Mouse (Mus musculus): ENCODE data around the gene Snx3. TPM values are rescaled to one million over a fixed set of nuclear protein-coding genes. Genes with fewer than 3 reads are reported as not detected.
A peak's percentile ranks its signal among the peaks of the same experiment; 100 is the strongest.

Gene Snx3
- polyA plus RNA-seq, 1 experiment from 2014 or later: 260 TPM

DNA sequence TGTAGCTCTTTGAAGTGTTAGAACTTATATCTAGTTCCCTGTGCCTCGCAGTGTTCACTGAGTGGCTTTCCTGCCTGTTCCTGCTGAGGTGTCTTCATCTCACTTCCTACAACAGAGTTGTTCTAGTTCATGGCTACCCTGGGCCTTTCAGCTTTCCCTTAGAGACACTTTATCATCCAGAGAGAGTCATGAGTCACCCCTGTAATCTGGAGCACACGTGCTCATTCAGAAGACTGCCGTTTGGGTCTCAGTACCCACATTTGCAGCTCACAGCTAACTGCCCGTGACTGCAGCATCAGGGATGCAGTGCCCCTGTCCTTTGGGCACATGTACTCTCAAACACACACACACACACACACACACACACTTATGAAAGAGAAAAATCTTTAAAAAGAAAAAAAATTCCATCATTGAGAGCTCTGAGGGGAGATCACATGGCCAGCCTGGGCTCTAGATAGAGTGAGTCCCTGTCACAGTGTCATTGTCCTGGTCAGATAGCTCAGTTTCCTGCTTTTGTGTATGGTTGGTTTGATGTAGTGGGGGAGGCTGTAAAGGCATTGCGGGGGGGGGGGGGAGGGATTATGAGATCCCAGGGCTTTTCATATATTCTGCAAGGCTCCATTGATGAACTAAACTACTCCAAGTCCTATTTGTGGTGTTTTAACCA, 19.6 kb downstream of the Snx3 start:
- Histone ChIP-seq H3K4me1 (peaks cover 29% of the 10 kb centered on the region), H3K9me3 (no peaks in the 10 kb centered on the region), H3K27ac (no peak overlapping the region), H3K4me3 (no peak overlapping the region), H3K27me3 (ENCODE audit: poor library complexity, severe bottlenecking) (no peaks in the 10 kb centered on the region), H3K36me3 (replicated peaks) (peaks cover 14% of the 10 kb centered on the region)
- WGBS: 78% methylated on average over 5 of the region's 5 CpGs
- no peak for DNase-seq (ENCODE audit: extremely low spot score, low spot score)

GRCm38 (mm10) chr10:42522912-42523311, 21.1 kb downstream of the Snx3 start:
- Histone ChIP-seq H3K36me3 (replicated peaks) (peaks cover 29% of the 10 kb centered on the region), H3K4me3 (no peak overlapping the region), H3K27me3 (ENCODE audit: poor library complexity, severe bottlenecking) (no peaks in the 10 kb centered on the region), H3K27ac (no peak overlapping the region), H3K9me3 (no peaks in the 10 kb centered on the region), H3K4me1 (peaks cover 29% of the 10 kb centered on the region)
- no peak for DNase-seq (ENCODE audit: extremely low spot score, low spot score)
- WGBS: 31% methylated on average over 2 of the region's 2 CpGs

- Histone ChIP-seq H3K27me3 (ENCODE audit: poor library complexity, severe bottlenecking) (no peaks in the 10 kb centered on the region), H3K27ac (no peak overlapping the region), H3K4me1 (peaks cover 29% of the 10 kb centered on the region), H3K4me3 (no peak overlapping the region), H3K9me3 (no peaks in the 10 kb centered on the region), H3K36me3 (replicated peaks) (peaks cover 36% of the 10 kb centered on the region)
- no peak for DNase-seq (ENCODE audit: extremely low spot score, low spot score)
- WGBS: 43% methylated on average over 11 of the region's 11 CpGs
Observed at GRCm38 (mm10) chr10:42523556-42524162, 21.8 kb downstream of the Snx3 start.

DNA sequence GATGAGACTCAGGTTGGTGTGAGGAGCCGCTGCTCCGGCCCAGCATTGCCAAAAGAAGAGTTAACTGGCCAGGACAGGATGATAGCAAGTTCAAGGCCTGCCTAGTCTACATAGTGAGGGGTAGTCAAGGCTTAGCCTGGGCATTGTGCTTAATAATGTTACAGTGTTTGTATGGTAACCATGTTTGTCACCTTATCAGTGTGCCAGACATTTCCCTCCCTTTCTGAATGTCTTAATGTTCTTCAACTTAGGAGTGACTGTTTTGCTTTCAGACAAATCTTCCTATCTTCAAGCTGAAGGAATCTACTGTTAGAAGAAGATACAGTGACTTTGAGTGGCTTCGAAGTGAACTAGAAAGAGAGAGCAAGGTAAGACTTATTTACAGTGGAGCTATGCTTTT, 23.9 kb downstream of the Snx3 start:
- H3K4me1 ChIP-seq: peaks cover 29% of the 10 kb centered on the region
- 97% methylated on average over 3 of the region's 3 CpGs for WGBS
- H3K9me3 ChIP-seq: no peaks in the 10 kb centered on the region
- H3K36me3 ChIP-seq (replicated peaks): peaks cover 54% of the 10 kb centered on the region
- no peaks in the 10 kb centered on the region for H3K27me3 ChIP-seq (ENCODE audit: poor library complexity, severe bottlenecking)
- no peak overlapping the region for H3K4me3 ChIP-seq
- no peak for DNase-seq (ENCODE audit: extremely low spot score, low spot score)
- no peak overlapping the region for H3K27ac ChIP-seq

DNA sequence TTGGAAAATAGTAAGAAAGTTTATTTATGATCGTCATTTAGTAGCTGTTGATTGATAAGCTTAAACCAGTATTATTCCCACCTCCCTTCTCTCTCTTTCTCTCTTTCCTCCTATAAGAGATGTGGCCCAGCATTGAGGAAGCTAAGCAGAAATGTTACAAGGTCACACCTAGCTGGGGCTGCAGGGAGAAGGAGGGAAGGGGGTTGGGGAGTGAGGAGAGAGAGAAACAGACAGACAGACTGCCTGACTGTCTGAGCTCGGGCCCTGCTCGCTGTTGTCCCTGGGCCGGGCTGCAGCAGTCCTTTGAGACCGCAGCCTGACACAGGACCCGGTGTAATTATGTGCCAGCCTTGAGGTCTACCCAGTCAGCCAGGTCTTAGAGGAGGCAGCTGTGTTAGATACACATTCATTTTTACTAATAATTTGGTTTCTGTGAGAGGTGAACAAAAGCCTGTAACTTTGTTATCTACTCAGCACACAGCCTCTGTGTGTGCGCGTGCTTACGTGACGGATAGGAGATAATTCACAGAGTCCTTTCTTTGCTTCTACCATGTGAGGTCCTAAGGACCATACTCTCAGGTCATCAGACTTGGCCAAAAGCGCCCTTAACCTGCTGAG, 32.1 kb downstream of the Snx3 start:
- peaks cover 69% of the 10 kb centered on the region for H3K36me3 ChIP-seq (replicated peaks)
- WGBS: 91% methylated on average over 11 of the region's 11 CpGs

DNA sequence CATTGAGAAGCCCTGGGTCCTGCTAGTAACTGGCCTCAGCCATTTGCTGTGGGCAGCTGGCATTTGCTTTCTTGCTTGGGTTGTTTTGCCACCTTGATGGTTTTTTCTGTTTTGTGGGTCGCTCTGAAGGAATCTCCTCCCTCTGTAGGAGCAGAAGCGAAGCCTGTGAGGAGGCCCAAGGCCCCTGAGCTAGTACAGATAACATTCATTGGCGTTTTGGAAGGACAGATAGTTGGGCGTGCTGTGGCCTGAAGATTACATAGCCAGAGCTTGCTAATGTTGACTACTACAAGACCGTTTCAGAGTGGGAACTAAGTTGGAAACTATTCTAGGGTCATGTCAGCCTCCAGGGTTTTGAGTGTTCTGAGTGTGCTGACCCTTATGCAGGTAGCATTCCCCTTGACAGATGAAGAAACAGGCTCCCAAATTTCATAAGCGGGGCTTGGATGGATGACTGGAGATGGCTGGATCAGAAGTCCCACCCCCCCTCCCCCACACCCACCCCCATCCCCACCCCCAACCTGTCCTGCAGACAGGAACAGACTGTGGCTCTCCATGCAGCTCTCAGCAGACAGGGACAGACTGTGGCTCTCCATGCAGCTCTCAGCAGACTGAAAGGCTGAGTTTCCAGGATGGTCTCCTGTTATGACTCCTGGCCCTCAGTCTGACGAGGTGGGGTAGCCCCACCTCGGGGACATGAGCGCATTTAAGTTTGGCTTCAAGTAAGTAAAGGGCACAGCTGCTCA, 35.9 kb downstream of the Snx3 start:
- WGBS: 89% methylated on average over 9 of the region's 9 CpGs

More for the DNA sequence above, 32.1 kb downstream of the Snx3 start:
- Histone ChIP-seq H3K27ac (0 out of 2 replicates have a peak overlapping the region, but pooled peaks have one; percentile 45), H3K4me1 (0 out of 2 replicates have a peak, but pooled peaks cover 14% of the 10 kb centered on the region), H3K27me3 (ENCODE audit: poor library complexity, severe bottlenecking) (no peaks in the 10 kb centered on the region), H3K9me3 (no peaks in the 10 kb centered on the region), H3K4me3 (no peak overlapping the region)
- no peak for DNase-seq (ENCODE audit: extremely low spot score, low spot score)

DNA sequence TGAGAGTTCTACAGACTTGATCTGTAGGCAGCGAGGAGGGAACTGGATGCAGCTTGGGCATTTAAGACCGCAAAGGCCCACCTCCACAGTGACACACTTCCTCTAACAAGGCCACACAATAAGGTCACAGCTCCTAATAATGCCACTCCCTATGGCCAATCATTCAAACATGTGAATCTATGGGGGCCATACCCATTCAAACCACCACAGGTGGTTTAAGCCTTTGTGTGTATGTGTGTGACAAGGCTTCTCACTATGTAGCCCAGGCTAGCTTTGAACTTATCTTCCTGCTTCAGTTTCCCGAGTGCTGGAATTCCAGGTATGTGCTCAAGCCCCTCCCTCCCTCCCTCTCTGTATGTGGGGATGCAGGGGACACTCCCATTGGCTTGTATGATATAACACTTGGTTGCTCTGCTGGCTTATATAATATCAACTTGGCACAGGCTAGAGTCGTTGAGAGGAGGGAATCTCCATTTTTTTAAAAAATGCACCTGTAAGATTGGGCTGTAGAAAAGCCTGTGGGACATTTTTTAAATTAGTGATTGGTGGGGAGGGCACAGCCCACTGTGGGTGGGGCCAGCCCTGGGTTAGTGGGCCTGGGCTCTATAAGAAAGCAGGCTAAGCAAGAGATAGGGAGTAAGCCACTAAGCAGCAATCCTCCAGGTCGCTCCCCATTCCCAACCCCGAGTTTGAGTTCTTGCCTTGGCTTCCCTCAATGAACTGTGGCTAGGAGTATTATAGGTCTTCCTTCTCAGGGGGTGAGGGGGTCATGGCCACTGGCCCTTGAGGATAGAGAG, 44.1 kb downstream of the Snx3 start:
- WGBS: 84% methylated on average over 6 of the region's 6 CpGs
- no peak for DNase-seq (ENCODE audit: extremely low spot score, low spot score)
- H3K4me3 ChIP-seq: no peak overlapping the region
- H3K27ac ChIP-seq: no peak overlapping the region
- H3K4me1 ChIP-seq: peaks cover 4% of the 10 kb centered on the region
- no peaks in the 10 kb centered on the region for H3K36me3 ChIP-seq (replicated peaks)
- peaks cover 3% of the 10 kb centered on the region; the same call in 1 of the 2 replicates for H3K27me3 ChIP-seq (ENCODE audit: poor library complexity, severe bottlenecking)
- no peaks in the 10 kb centered on the region for H3K9me3 ChIP-seq

More for the DNA sequence above, 35.9 kb downstream of the Snx3 start:
- Histone ChIP-seq H3K36me3 (replicated peaks) (peaks cover 42% of the 10 kb centered on the region), H3K9me3 (no peaks in the 10 kb centered on the region), H3K4me3 (no peak overlapping the region), H3K27ac (peak overlapping the region; percentile 51), H3K27me3 (ENCODE audit: poor library complexity, severe bottlenecking) (peaks cover 4% of the 10 kb centered on the region; the same call in 1 of the 2 replicates), H3K4me1 (peaks cover 32% of the 10 kb centered on the region)
- no peak for DNase-seq (ENCODE audit: extremely low spot score, low spot score)

- WGBS: 91% methylated on average over 3 of the region's 3 CpGs
- Histone ChIP-seq H3K27me3 (ENCODE audit: poor library complexity, severe bottlenecking) (no peaks in the 10 kb centered on the region), H3K27ac (no peak overlapping the region), H3K4me1 (peaks cover 3% of the 10 kb centered on the region; the same call in 1 of the 2 replicates), H3K4me3 (no peak overlapping the region), H3K9me3 (no peaks in the 10 kb centered on the region), H3K36me3 (replicated peaks) (no peaks in the 10 kb centered on the region)
- DNase-seq (ENCODE audit: extremely low spot score, low spot score): no peak
Observed at GRCm38 (mm10) chr10:42546507-42546906, 44.7 kb downstream of the Snx3 start.

GRCm38 (mm10) chr10:42559581-42560200, 57.9 kb downstream of the Snx3 start:
- Histone ChIP-seq H3K27me3 (ENCODE audit: poor library complexity, severe bottlenecking) (peaks cover 18% of the 10 kb centered on the region), H3K4me3 (no peak overlapping the region), H3K27ac (no peak overlapping the region), H3K36me3 (replicated peaks) (peaks cover 60% of the 10 kb centered on the region), H3K9me3 (no peaks in the 10 kb centered on the region), H3K4me1 (peaks cover 27% of the 10 kb centered on the region)
- no peak for DNase-seq (ENCODE audit: extremely low spot score, low spot score)
- WGBS: 89% methylated on average over 5 of the region's 5 CpGs

- Histone ChIP-seq H3K36me3 (replicated peaks) (peaks cover 85% of the 10 kb centered on the region), H3K27me3 (ENCODE audit: poor library complexity, severe bottlenecking) (peaks cover 32% of the 10 kb centered on the region), H3K9me3 (no peaks in the 10 kb centered on the region), H3K27ac (no peak overlapping the region), H3K4me1 (peaks cover 17% of the 10 kb centered on the region), H3K4me3 (no peak overlapping the region)
- 14% methylated on average over 12 of the region's 12 CpGs for WGBS
- DNase-seq (ENCODE audit: extremely low spot score, low spot score): peak; percentile 51
Observed at GRCm38 (mm10) chr10:42562272-42562671, 60.4 kb downstream of the Snx3 start.

- peaks cover 98% of the 10 kb centered on the region for H3K27me3 ChIP-seq (ENCODE audit: poor library complexity, severe bottlenecking)
- H3K4me1 ChIP-seq: peaks cover 59% of the 10 kb centered on the region
- WGBS: 11% methylated on average over 20 of the region's 20 CpGs
- no peaks in the 10 kb centered on the region for H3K9me3 ChIP-seq
- 0 out of 2 replicates have a peak overlapping the region, but pooled peaks have one; percentile 3 for H3K27ac ChIP-seq
- no peak for DNase-seq (ENCODE audit: extremely low spot score, low spot score)
- H3K4me3 ChIP-seq: peak overlapping the region; percentile 28; the same call in 1 of the 2 replicates
- peaks cover 97% of the 10 kb centered on the region for H3K36me3 ChIP-seq (replicated peaks)
Observed at GRCm38 (mm10) chr10:42572567-42572966, 70.7 kb downstream of the Snx3 start.

Data from forebrain, embryonic 10.5 days (tissue).